Mouse (Mus musculus) intestine, embryonic 16.5 days (tissue): ENCODE results near the gene Gm49711. TPM values are rescaled to one million over a fixed set of nuclear protein-coding genes. Genes with fewer than 3 reads are reported as not detected.
"Not testable (repeated sequence)": the region's sequence is repeated elsewhere in the genome, so short reads cannot be mapped to it uniquely, and the experiment has no call there.

Source experiments
- ATAC-seq: fragments of 200-750 bp; cut with Nextera tagmentation; 2 replicates; pipeline ENCODE4 v1.8.0; 2017; ENCODE audit warnings: moderate TSS enrichment, moderate library complexity
- H3K27ac ChIP-seq: fragments of 300-500 bp; sonication (generic); 2 replicates; pipeline ENCODE4 v1.5.1; 2014; ENCODE audit warnings: mild to moderate bottlenecking, low read length
- H3K27me3 ChIP-seq: fragments of 300-500 bp; sonication (generic); replicated peaks from 2 replicates; pipeline ENCODE4 v1.6.1; 2014; ENCODE audit warnings: low read length, control low read depth, mixed read lengths; ENCODE audit not compliant: control insufficient read depth, insufficient read depth
- H3K36me3 ChIP-seq: fragments of 300-500 bp; sonication (generic); 2 replicates; pipeline ENCODE4 v1.6.1; 2014; ENCODE audit warnings: low read length, control low read depth; ENCODE audit not compliant: control insufficient read depth, insufficient read depth
- H3K4me1 ChIP-seq: fragments of 300-500 bp; sonication (generic); 2 replicates; pipeline ENCODE4 v1.6.1; 2014; ENCODE audit warnings: low read length, control low read depth, mixed read lengths; ENCODE audit not compliant: control insufficient read depth, insufficient read depth
- H3K4me2 ChIP-seq: fragments of 300-500 bp; sonication (generic); 2 replicates; pipeline ENCODE4 v1.6.1; 2014; ENCODE audit warnings: low read depth, low read length, control low read depth
- H3K4me3 ChIP-seq: fragments of 300-500 bp; sonication (generic); 2 replicates; pipeline ENCODE4 v1.5.1; 2014; ENCODE audit warnings: mild to moderate bottlenecking, low read length
- H3K9ac ChIP-seq: fragments of 300-500 bp; sonication (generic); 2 replicates; pipeline ENCODE4 v1.6.1; 2014; ENCODE audit warnings: low read depth, low read length
- H3K9me3 ChIP-seq: fragments of 300-500 bp; sonication (generic); 2 replicates; pipeline ENCODE4 v1.6.1; 2016; ENCODE audit warnings: low read length, control low read depth; ENCODE audit not compliant: control insufficient read depth
- WGBS: fragments of 180-500 bp; shearing (Covaris S2); extraction: QIAGEN DNeasy Blood & Tissue Kit; methylation state at CpG from one replicate; pipeline ENCODE4 v1.1.7; 2014; 5-methylcytosine and 5-hydroxymethylcytosine counted together
- polyA plus RNA-seq: library from polyadenylated mRNA; unstranded; fragments of >200 nt; fragmentation: Nextera tagmentation; extraction: Ambion mirVana; gene quantifications from 2 replicates; pipeline ENCODE4 v1.2.1, GENCODE M21; 2015

Gene Gm49711
- polyA plus RNA-seq, 1 experiment from 2014 or later, result not detected

GRCm38 (mm10) chr16:92179306-92179705, 121.2 kb downstream of the Gm49711 start:
- Histone ChIP-seq H3K4me3 (no peak overlapping the region), H3K9ac (no peak overlapping the region), H3K4me1 (no peaks in the 10 kb centered on the region; the same call in 1 of the 2 replicates), H3K9me3 (no peaks in the 10 kb centered on the region; the same call in 1 of the 2 replicates), H3K36me3 (no peaks in the 10 kb centered on the region), H3K4me2 (no peak overlapping the region), H3K27me3 (no peaks in the 10 kb centered on the region), H3K27ac (no peak overlapping the region)
- WGBS, result 68% methylated on average over 8 of the region's 8 CpGs
- ATAC-seq, result no peak

GRCm38 (mm10) chr16:92183477-92183876, 125.4 kb downstream of the Gm49711 start:
- ATAC-seq, result no peak
- Histone ChIP-seq H3K27me3 (no peaks in the 10 kb centered on the region), H3K4me2 (no peak overlapping the region), H3K36me3 (no peaks in the 10 kb centered on the region), H3K9me3 (no peaks in the 10 kb centered on the region; the same call in 1 of the 2 replicates), H3K9ac (no peak overlapping the region), H3K4me3 (no peak overlapping the region), H3K4me1 (no peaks in the 10 kb centered on the region; the same call in 1 of the 2 replicates), H3K27ac (no peak overlapping the region)
- 22% methylated on average over 4 of the region's 4 CpGs for WGBS

- Histone ChIP-seq H3K4me2 (no peak overlapping the region), H3K4me1 (no peaks in the 10 kb centered on the region), H3K27me3 (no peaks in the 10 kb centered on the region), H3K9me3 (no peaks in the 10 kb centered on the region), H3K4me3 (no peak overlapping the region), H3K9ac (no peak overlapping the region), H3K27ac (no peak overlapping the region), H3K36me3 (no peaks in the 10 kb centered on the region)
- no peak for ATAC-seq
Observed at GRCm38 (mm10) chr16:92190603-92191002, 132.5 kb downstream of the Gm49711 start.

GRCm38 (mm10) chr16:92195094-92195493, 137.0 kb downstream of the Gm49711 start:
- Histone ChIP-seq H3K27me3 (no peaks in the 10 kb centered on the region), H3K4me1 (no peaks in the 10 kb centered on the region), H3K27ac (no peak overlapping the region), H3K4me2 (no peak overlapping the region), H3K36me3 (no peaks in the 10 kb centered on the region), H3K9me3 (no peaks in the 10 kb centered on the region), H3K4me3 (no peak overlapping the region), H3K9ac (no peak overlapping the region)
- no peak for ATAC-seq
- 70% methylated on average over 6 of the region's 6 CpGs for WGBS

DNA sequence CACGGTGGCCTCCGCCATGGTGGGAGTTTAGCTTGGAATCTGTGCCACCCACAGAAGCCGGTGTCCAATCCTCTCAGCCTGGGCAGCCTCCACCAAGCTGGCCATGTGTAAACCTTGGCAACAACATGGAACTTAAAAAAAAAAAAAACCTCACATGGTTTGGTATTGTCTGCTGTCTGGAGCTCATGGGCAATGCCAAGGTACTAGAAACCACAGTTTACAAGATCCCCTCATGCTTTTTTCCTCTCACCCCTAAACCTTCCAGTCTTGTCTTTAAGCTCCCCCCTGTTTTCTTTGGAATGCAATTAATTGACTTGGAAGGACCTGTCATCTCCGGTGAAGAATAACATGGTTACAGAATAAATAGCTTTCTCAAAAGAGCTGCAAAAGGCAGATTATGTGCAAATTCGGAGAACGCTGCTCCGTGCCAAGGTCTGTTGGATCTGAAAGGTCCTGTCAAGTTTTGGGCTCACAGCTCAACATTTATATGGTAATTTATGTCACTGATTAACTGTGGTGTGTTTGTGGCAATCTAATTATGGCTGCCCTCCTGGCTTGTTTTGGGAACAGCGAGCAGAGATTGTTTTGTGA, 138.7 kb downstream of the Gm49711 start:
- no peak overlapping the region for H3K27ac ChIP-seq
- H3K4me3 ChIP-seq, result no peak overlapping the region
- no peaks in the 10 kb centered on the region for H3K4me1 ChIP-seq
- H3K36me3 ChIP-seq, result no peaks in the 10 kb centered on the region
- no peak overlapping the region for H3K4me2 ChIP-seq
- 76% methylated on average over 8 of the region's 8 CpGs for WGBS
- H3K9ac ChIP-seq, result no peak overlapping the region
- no peaks in the 10 kb centered on the region for H3K27me3 ChIP-seq
- ATAC-seq, result no peak
- H3K9me3 ChIP-seq, result no peaks in the 10 kb centered on the region

GRCm38 (mm10) chr16:92200615-92201014, 142.5 kb downstream of the Gm49711 start:
- H3K4me2 ChIP-seq, result no peak overlapping the region
- no peaks in the 10 kb centered on the region for H3K9me3 ChIP-seq
- ATAC-seq, result no peak
- H3K27me3 ChIP-seq, result no peaks in the 10 kb centered on the region
- H3K36me3 ChIP-seq, result no peaks in the 10 kb centered on the region
- H3K9ac ChIP-seq, result no peak overlapping the region
- 65% methylated on average over 7 of the region's 7 CpGs for WGBS
- no peaks in the 10 kb centered on the region for H3K4me1 ChIP-seq
- no peak overlapping the region for H3K27ac ChIP-seq
- no peak overlapping the region for H3K4me3 ChIP-seq

DNA sequence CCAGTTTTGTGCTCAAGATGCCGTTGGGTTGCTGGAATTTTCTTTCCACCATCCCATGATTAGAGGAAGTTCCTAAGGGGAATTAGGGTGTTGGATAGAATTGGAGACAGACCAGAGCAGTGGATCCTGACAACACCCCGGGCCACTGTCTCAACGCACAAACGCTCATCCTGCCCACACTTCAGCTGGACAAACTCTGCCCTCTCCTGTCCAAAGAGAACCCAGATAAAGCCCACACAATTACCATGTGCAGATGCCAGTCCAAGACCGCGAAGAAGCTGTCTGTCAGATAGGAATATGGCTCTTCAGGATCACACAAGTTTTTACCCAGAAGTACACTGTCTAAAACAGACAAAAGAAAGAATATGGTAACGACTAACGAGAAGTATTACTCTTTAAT, 145.5 kb downstream of the Gm49711 start:
- WGBS, result 76% methylated on average over 8 of the region's 8 CpGs
- Histone ChIP-seq H3K9me3 (no peaks in the 10 kb centered on the region), H3K4me1 (no peaks in the 10 kb centered on the region), H3K36me3 (no peaks in the 10 kb centered on the region), H3K4me2 (no peak overlapping the region), H3K4me3 (no peak overlapping the region), H3K9ac (no peak overlapping the region), H3K27me3 (no peaks in the 10 kb centered on the region), H3K27ac (no peak overlapping the region)
- ATAC-seq, result no peak

DNA sequence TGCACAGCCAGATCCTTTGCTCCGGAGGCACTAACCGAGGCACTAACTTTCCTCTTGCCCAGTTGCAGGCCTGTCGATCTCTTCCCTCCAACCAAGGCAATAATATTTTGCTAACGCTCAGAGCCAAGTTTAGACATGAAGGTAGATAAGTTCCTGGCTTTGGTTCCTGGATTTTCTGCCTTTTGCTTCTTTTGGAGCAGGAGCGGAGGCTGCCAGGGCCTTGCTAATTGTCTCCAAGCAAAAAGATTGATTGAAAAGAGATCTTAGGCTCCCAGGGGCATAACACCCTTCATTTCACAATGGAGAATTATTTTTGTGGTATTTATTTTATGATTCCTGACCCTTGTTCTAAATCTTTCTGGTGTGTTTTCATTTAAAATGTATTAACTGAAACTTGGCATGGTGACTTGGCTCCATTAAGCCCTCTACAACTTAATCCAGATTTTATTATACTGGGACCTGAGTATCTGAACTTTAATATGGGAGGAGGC, 151.2 kb downstream of the Gm49711 start:
- Histone ChIP-seq H3K4me3 (no peak overlapping the region), H3K4me2 (no peak overlapping the region), H3K4me1 (no peaks in the 10 kb centered on the region), H3K27me3 (no peaks in the 10 kb centered on the region), H3K27ac (no peak overlapping the region), H3K9ac (no peak overlapping the region), H3K36me3 (no peaks in the 10 kb centered on the region), H3K9me3 (no peaks in the 10 kb centered on the region)
- ATAC-seq, result no peak
- WGBS, result 84% methylated on average over 5 of the region's 5 CpGs

- ATAC-seq, H3K4me3 ChIP-seq, H3K27me3 ChIP-seq, H3K9me3 ChIP-seq, H3K36me3 ChIP-seq, H3K4me2 ChIP-seq, H3K27ac ChIP-seq, H3K4me1 ChIP-seq, H3K9ac ChIP-seq: not testable (repeated sequence)
- WGBS, result 87% methylated on average over 5 of the region's 5 CpGs
Observed at GRCm38 (mm10) chr16:92210316-92210715, 152.2 kb downstream of the Gm49711 start.

- not testable (repeated sequence) for H3K27me3 ChIP-seq, H3K4me1 ChIP-seq, H3K27ac ChIP-seq, H3K9ac ChIP-seq, H3K36me3 ChIP-seq, H3K9me3 ChIP-seq, H3K4me3 ChIP-seq, H3K4me2 ChIP-seq, ATAC-seq
- 69% methylated on average over 1 of the region's 1 CpGs for WGBS
Observed at GRCm38 (mm10) chr16:92213911-92214310, 155.8 kb downstream of the Gm49711 start.
